Mouse (Mus musculus) forebrain, embryonic 12.5 days (tissue): ENCODE results near the gene Ccdc71l. TPM values are rescaled to one million over a fixed set of nuclear protein-coding genes. Genes with fewer than 3 reads are reported as not detected.

ENCODE experiments used
- ATAC-seq: fragments of 200-750 bp; cut with Nextera tagmentation; 2 replicates; pipeline ENCODE4 v1.8.0; 2017; ENCODE audit warnings: moderate TSS enrichment; ENCODE audit not compliant: low FRiP score
- H3K27ac ChIP-seq: fragments of 300-500 bp; sonication (generic); 2 replicates; pipeline ENCODE4 v1.5.1; 2016; ENCODE audit warnings: mild to moderate bottlenecking
- H3K27me3 ChIP-seq: fragments of 300-500 bp; sonication (generic); 2 replicates; pipeline ENCODE4 v1.6.1; 2016; ENCODE audit warnings: mild to moderate bottlenecking
- H3K36me3 ChIP-seq: fragments of 300-500 bp; sonication (generic); replicated peaks from 2 replicates; pipeline ENCODE4 v1.6.1; 2016; ENCODE audit warnings: mild to moderate bottlenecking
- H3K4me1 ChIP-seq: fragments of 300-500 bp; sonication (generic); 2 replicates; pipeline ENCODE4 v1.6.1; 2016
- H3K4me2 ChIP-seq: fragments of 300-500 bp; sonication (generic); 2 replicates; pipeline ENCODE4 v1.6.1; 2016; ENCODE audit warnings: mild to moderate bottlenecking, moderate library complexity
- H3K4me3 ChIP-seq: fragments of 300-500 bp; sonication (generic); replicated peaks from 2 replicates; pipeline ENCODE4 v1.5.1; 2016; ENCODE audit warnings: mild to moderate bottlenecking
- H3K9ac ChIP-seq: fragments of 300-500 bp; sonication (generic); 2 replicates; pipeline ENCODE4 v1.6.1; 2016; ENCODE audit warnings: mild to moderate bottlenecking
- H3K9me3 ChIP-seq: fragments of 300-500 bp; sonication (generic); 2 replicates; pipeline ENCODE4 v1.6.1; 2016
- WGBS: fragments of 180-500 bp; shearing (Covaris S2); methylation state at CpG from one replicate; pipeline ENCODE4 v1.1.7; 2016; 5-methylcytosine and 5-hydroxymethylcytosine counted together
- polyA plus RNA-seq: library from polyadenylated mRNA; unstranded; fragments of >200 nt; fragmentation: Nextera tagmentation; extraction: Ambion mirVana; gene quantifications from 2 replicates; pipeline ENCODE4 v1.2.1, GENCODE M21; 2016

Gene Ccdc71l
- 4.3 and 5.9 TPM in 2 replicates for polyA plus RNA-seq

- 1% methylated on average over 62 of the region's 78 CpGs for WGBS
Observed at GRCm38 (mm10) chr12:32378528-32379295, at the start of gene Ccdc71l. Gene Ccdc71l, plus strand, starts transcription at chr12:32378704.

GRCm38 (mm10) chr12:32339078-32339477 lies 39.4 kb upstream of the Ccdc71l start:
- 59% methylated on average over 1 of the region's 1 CpGs for WGBS
- Histone ChIP-seq H3K27ac (no peak overlapping the region), H3K36me3 (no peaks in the 10 kb centered on the region), H3K4me3 (no peak overlapping the region), H3K9ac (no peak overlapping the region), H3K9me3 (no peaks in the 10 kb centered on the region), H3K27me3 (no peaks in the 10 kb centered on the region), H3K4me2 (no peak overlapping the region), H3K4me1 (peaks cover 3% of the 10 kb centered on the region; the same call in 1 of the 2 replicates)
- ATAC-seq, result no peak

More at GRCm38 (mm10) chr12:32378528-32379295, at the start of gene Ccdc71l:
- Histone ChIP-seq H3K4me2 (peak within 1 kb of the TSS; percentile 76), H3K27ac (peak within 1 kb of the TSS; percentile 95), H3K4me1 (peaks cover 17% of the 10 kb centered on the region), H3K9me3 (no peaks in the 10 kb centered on the region), H3K9ac (peak within 1 kb of the TSS; percentile 92), H3K4me3 (peak within 1 kb of the TSS; percentile 78), H3K36me3 (no peaks in the 10 kb centered on the region; the same call in 1 of the 2 replicates), H3K27me3 (no peaks in the 10 kb centered on the region)
- peak; percentile 93 for ATAC-seq

GRCm38 (mm10) chr12:32343487-32343886 lies 35.0 kb upstream of the Ccdc71l start:
- Histone ChIP-seq H3K9me3 (no peaks in the 10 kb centered on the region), H3K9ac (no peak overlapping the region), H3K27ac (no peak overlapping the region), H3K27me3 (no peaks in the 10 kb centered on the region), H3K4me2 (no peak overlapping the region), H3K4me1 (peaks cover 3% of the 10 kb centered on the region; the same call in 1 of the 2 replicates), H3K4me3 (no peak overlapping the region), H3K36me3 (no peaks in the 10 kb centered on the region)
- WGBS, result 73% methylated on average over 1 of the region's 1 CpGs
- ATAC-seq, result no peak

- no peak overlapping the region for H3K9ac ChIP-seq
- no peaks in the 10 kb centered on the region for H3K27me3 ChIP-seq
- no peaks in the 10 kb centered on the region for H3K36me3 ChIP-seq
- H3K9me3 ChIP-seq, result no peaks in the 10 kb centered on the region
- no peak for ATAC-seq
- no peak overlapping the region for H3K4me3 ChIP-seq
- H3K27ac ChIP-seq, result no peak overlapping the region
- no peaks in the 10 kb centered on the region for H3K4me1 ChIP-seq
- no peak overlapping the region for H3K4me2 ChIP-seq
- WGBS, result 90% methylated on average over 4 of the region's 4 CpGs
Observed at GRCm38 (mm10) chr12:32346121-32346520, 32.4 kb upstream of the Ccdc71l start.

- WGBS, result 82% methylated on average over 3 of the region's 3 CpGs
- no peaks in the 10 kb centered on the region for H3K4me1 ChIP-seq
- no peak overlapping the region for H3K9ac ChIP-seq
Observed at GRCm38 (mm10) chr12:32348493-32348892, 30.0 kb upstream of the Ccdc71l start.

GRCm38 (mm10) chr12:32351874-32352273 lies 26.6 kb upstream of the Ccdc71l start:
- no peaks in the 10 kb centered on the region for H3K36me3 ChIP-seq
- no peak overlapping the region for H3K4me3 ChIP-seq
- 93% methylated on average over 1 of the region's 1 CpGs for WGBS
- H3K9ac ChIP-seq, result no peak overlapping the region
- no peaks in the 10 kb centered on the region for H3K27me3 ChIP-seq
- ATAC-seq, result no peak
- H3K9me3 ChIP-seq, result 0 out of 2 replicates have a peak, but pooled peaks cover 4% of the 10 kb centered on the region
- H3K4me1 ChIP-seq, result no peaks in the 10 kb centered on the region
- H3K4me2 ChIP-seq, result no peak overlapping the region
- no peak overlapping the region for H3K27ac ChIP-seq

More at GRCm38 (mm10) chr12:32348493-32348892, 30.0 kb upstream of the Ccdc71l start:
- no peaks in the 10 kb centered on the region for H3K9me3 ChIP-seq
- no peaks in the 10 kb centered on the region for H3K27me3 ChIP-seq
- no peak overlapping the region for H3K4me3 ChIP-seq
- no peak overlapping the region for H3K27ac ChIP-seq
- no peak overlapping the region for H3K4me2 ChIP-seq
- no peaks in the 10 kb centered on the region for H3K36me3 ChIP-seq
- ATAC-seq, result no peak

- WGBS, result 0% methylated on average over 55 of the region's 67 CpGs
- Histone ChIP-seq H3K36me3 (no peaks in the 10 kb centered on the region; the same call in 1 of the 2 replicates), H3K4me1 (peaks cover 17% of the 10 kb centered on the region), H3K9me3 (no peaks in the 10 kb centered on the region), H3K4me3 (peak overlapping the region; percentile 78), H3K27ac (peak overlapping the region; percentile 95), H3K9ac (peak overlapping the region; percentile 92), H3K27me3 (no peaks in the 10 kb centered on the region), H3K4me2 (peak overlapping the region; percentile 76)
- peak; percentile 84 for ATAC-seq
Observed at GRCm38 (mm10) chr12:32379296-32379725, 807 bp downstream of the Ccdc71l start.

- peaks cover 17% of the 10 kb centered on the region for H3K4me1 ChIP-seq
- H3K4me3 ChIP-seq, result peak overlapping the region; percentile 78
- H3K9ac ChIP-seq, result peak overlapping the region; percentile 92
- H3K27ac ChIP-seq, result peak overlapping the region; percentile 95
- ATAC-seq, result no peak; the same call in 1 of the 2 replicates
- no peaks in the 10 kb centered on the region; the same call in 1 of the 2 replicates for H3K36me3 ChIP-seq
- H3K9me3 ChIP-seq, result no peaks in the 10 kb centered on the region
- WGBS, result 4% methylated on average over 28 of the region's 28 CpGs
- no peaks in the 10 kb centered on the region for H3K27me3 ChIP-seq
- peak overlapping the region; percentile 76 for H3K4me2 ChIP-seq
Observed at GRCm38 (mm10) chr12:32379731-32380130, 1.2 kb downstream of the Ccdc71l start.

- WGBS, result 79% methylated on average over 3 of the region's 3 CpGs
- H3K4me3 ChIP-seq, result peak overlapping the region; percentile 24
- peaks cover 17% of the 10 kb centered on the region for H3K4me1 ChIP-seq
- no peak overlapping the region for H3K9ac ChIP-seq
- H3K27me3 ChIP-seq, result no peaks in the 10 kb centered on the region
- H3K36me3 ChIP-seq, result no peaks in the 10 kb centered on the region; the same call in 1 of the 2 replicates
- ATAC-seq, result no peak
- no peaks in the 10 kb centered on the region for H3K9me3 ChIP-seq
- H3K27ac ChIP-seq, result no peak overlapping the region
- peak overlapping the region; percentile 76 for H3K4me2 ChIP-seq
Observed at GRCm38 (mm10) chr12:32380457-32380856, 2.0 kb downstream of the Ccdc71l start.

- Histone ChIP-seq H3K4me1 (peaks cover 17% of the 10 kb centered on the region), H3K4me2 (peak overlapping the region; percentile 76), H3K27me3 (no peaks in the 10 kb centered on the region), H3K36me3 (no peaks in the 10 kb centered on the region; the same call in 1 of the 2 replicates), H3K27ac (no peak overlapping the region), H3K9me3 (no peaks in the 10 kb centered on the region), H3K9ac (no peak overlapping the region), H3K4me3 (peak overlapping the region; percentile 24)
- no peak for ATAC-seq
- 94% methylated on average over 2 of the region's 2 CpGs for WGBS
Observed at GRCm38 (mm10) chr12:32381011-32381410, 2.5 kb downstream of the Ccdc71l start.

- Histone ChIP-seq H3K9me3 (no peaks in the 10 kb centered on the region), H3K36me3 (no peaks in the 10 kb centered on the region), H3K27me3 (no peaks in the 10 kb centered on the region), H3K4me1 (no peaks in the 10 kb centered on the region), H3K27ac (no peak overlapping the region), H3K4me2 (no peak overlapping the region), H3K4me3 (no peak overlapping the region), H3K9ac (no peak overlapping the region)
- no peak for ATAC-seq
- 89% methylated on average over 1 of the region's 1 CpGs for WGBS
Observed at GRCm38 (mm10) chr12:32419537-32419936, 41.0 kb downstream of the Ccdc71l start.

- no peaks in the 10 kb centered on the region for H3K27me3 ChIP-seq
- H3K4me3 ChIP-seq, result no peak overlapping the region
- H3K27ac ChIP-seq, result no peak overlapping the region
- no peak overlapping the region for H3K4me2 ChIP-seq
- no peaks in the 10 kb centered on the region for H3K9me3 ChIP-seq
- no peak for ATAC-seq
- no peaks in the 10 kb centered on the region for H3K4me1 ChIP-seq
- H3K9ac ChIP-seq, result no peak overlapping the region
- no peaks in the 10 kb centered on the region for H3K36me3 ChIP-seq
Observed at GRCm38 (mm10) chr12:32427832-32428231, 49.3 kb downstream of the Ccdc71l start.
